Mouse (Mus musculus): ENCODE results near the gene Fam160a1. TPM values are rescaled to one million over a fixed set of nuclear protein-coding genes. Genes with fewer than 3 reads are reported as not detected.
A peak's percentile ranks its signal among the peaks of the same experiment; 100 is the strongest.

Fam160a1 gene
- polyA plus RNA-seq, 2 experiments = 0.20 to 0.27 TPM

DNA sequence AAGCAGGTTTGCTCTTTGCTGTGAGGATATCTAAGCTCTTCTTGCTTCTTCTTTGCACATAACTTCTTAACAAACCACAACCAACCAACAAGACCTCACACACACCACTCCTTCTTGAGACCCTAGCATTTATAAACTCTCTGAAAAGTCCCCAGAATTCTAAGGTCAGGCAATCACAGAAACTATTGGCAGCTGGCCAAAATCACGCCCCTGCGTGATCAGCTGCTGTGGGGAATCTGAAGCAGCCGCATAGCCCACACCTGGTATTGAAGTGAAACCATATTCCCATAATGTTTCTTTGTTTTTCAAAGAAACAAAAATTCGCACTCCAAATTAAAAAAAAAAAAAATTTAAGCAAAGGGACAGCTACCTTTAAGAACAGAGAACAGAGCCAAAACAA, 71.0 kb downstream of the Fam160a1 start:
- Histone ChIP-seq H3K27me3 (ENCODE audit: control insufficient read depth, insufficient read depth, low read length) (no peaks in the 10 kb centered on the region), H3K27ac (no peak overlapping the region), H3K9ac (replicated peaks) (no peak overlapping the region), H3K4me2 (ENCODE audit: low read depth) (no peak overlapping the region), H3K4me3 (ENCODE audit: insufficient read depth in 1 of 2, low read depth in 2 of 2, low read length in 2 of 2) (no peak overlapping the region), H3K4me1 (replicated peaks; ENCODE audit: control insufficient read depth in 2 of 2, insufficient read depth in 2 of 2, low read length in 1 of 2) (peaks cover 5 to 7% of the 10 kb centered on the region in 2 experiments; a peak in 3 of 4 replicates), H3K36me3 (replicated peaks; ENCODE audit: control insufficient read depth, insufficient read depth, low read depth) (no peaks in the 10 kb centered on the region), H3K9me3 (ENCODE audit: control insufficient read depth, low read length) (no peaks in the 10 kb centered on the region)
- WGBS (ENCODE audit: insufficient replicate concordance) = 58% methylated on average over 4 of the region's 4 CpGs
- ATAC-seq (ENCODE audit: insufficient read depth) (no peak), DNase-seq (ENCODE audit: low read depth in 3 of 3, low spot score in 3 of 3) (no peak)
- TF ChIP-seq CTCF (IDR thresholded peaks at IDR 0.05; ENCODE audit: low read depth) = no peak
- TF ChIP-seq EP300 (IDR thresholded peaks at IDR 0.05; ENCODE audit: low read depth) = no peak

DNA sequence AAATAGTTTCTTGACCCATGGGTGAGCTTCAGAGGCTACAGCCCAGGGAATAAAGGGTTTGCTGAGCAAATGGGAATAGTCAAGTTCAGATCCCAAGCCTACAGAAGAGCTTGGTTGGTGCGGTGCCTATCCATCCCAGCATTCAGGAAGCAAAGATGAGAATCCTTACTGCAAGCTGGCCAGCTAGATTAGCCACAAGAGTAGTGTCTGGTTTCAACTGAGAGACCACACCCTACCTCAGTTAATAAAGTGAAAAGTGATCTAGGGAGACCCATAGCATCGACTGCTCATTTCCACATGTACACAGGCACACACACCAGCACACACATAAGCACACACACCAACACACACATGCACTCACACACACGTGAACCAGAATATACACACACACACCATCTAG, 75.3 kb downstream of the Fam160a1 start:
- peak in 2 of 3 experiments; percentile 26 to 35 for DNase-seq (ENCODE audit: low read depth in 3 of 3, low spot score in 3 of 3)

GRCm38 (mm10) chr3:85738591-85738990, 78.5 kb downstream of the Fam160a1 start:
- no peak overlapping the region for H3K4me2 ChIP-seq (ENCODE audit: low read depth)
- no peaks in the 10 kb centered on the region for H3K9me3 ChIP-seq (ENCODE audit: control insufficient read depth, low read length)
- no peak overlapping the region for H3K4me3 ChIP-seq (ENCODE audit: insufficient read depth in 1 of 2, low read depth in 2 of 2, low read length in 2 of 2)
- H3K27ac ChIP-seq = no peak overlapping the region
- ATAC-seq (ENCODE audit: insufficient read depth) (no peak), DNase-seq (ENCODE audit: low read depth in 3 of 3, low spot score in 3 of 3) (no peak)
- H3K36me3 ChIP-seq (replicated peaks; ENCODE audit: control insufficient read depth, insufficient read depth, low read depth) = no peaks in the 10 kb centered on the region
- WGBS (ENCODE audit: insufficient replicate concordance) = 60% methylated on average over 3 of the region's 3 CpGs
- no peaks in the 10 kb centered on the region for H3K27me3 ChIP-seq (ENCODE audit: control insufficient read depth, insufficient read depth, low read length)
- no peak overlapping the region for H3K9ac ChIP-seq (replicated peaks)
- H3K4me1 ChIP-seq (replicated peaks; ENCODE audit: control insufficient read depth in 2 of 2, insufficient read depth in 2 of 2, low read length in 1 of 2) = peaks cover 5 to 9% of the 10 kb centered on the region in 2 experiments; a peak in 3 of 4 replicates
- TF ChIP-seq EP300 (IDR thresholded peaks at IDR 0.05; ENCODE audit: low read depth) (no peak), CTCF (IDR thresholded peaks at IDR 0.05; ENCODE audit: low read depth) (no peak)

More for the DNA sequence above, 75.3 kb downstream of the Fam160a1 start:
- no peaks in the 10 kb centered on the region for H3K36me3 ChIP-seq (replicated peaks; ENCODE audit: control insufficient read depth, insufficient read depth, low read depth)
- H3K9ac ChIP-seq (replicated peaks) = no peak overlapping the region
- H3K4me2 ChIP-seq (ENCODE audit: low read depth) = 0 out of 2 replicates have a peak overlapping the region, but pooled peaks have one; percentile 1
- ATAC-seq (ENCODE audit: insufficient read depth) = peak; percentile 77
- H3K4me1 ChIP-seq (replicated peaks; ENCODE audit: control insufficient read depth in 2 of 2, insufficient read depth in 2 of 2, low read length in 1 of 2) = peaks cover 5 to 9% of the 10 kb centered on the region in 2 experiments; a peak in 3 of 4 replicates
- peak; percentile 42; the same call in 1 of the 2 replicates for TF ChIP-seq EP300 (IDR thresholded peaks at IDR 0.05; ENCODE audit: low read depth)
- TF ChIP-seq CTCF (IDR thresholded peaks at IDR 0.05; ENCODE audit: low read depth) = no peak
- no peak overlapping the region for H3K27ac ChIP-seq
- H3K9me3 ChIP-seq (ENCODE audit: control insufficient read depth, low read length) = no peaks in the 10 kb centered on the region
- no peaks in the 10 kb centered on the region for H3K27me3 ChIP-seq (ENCODE audit: control insufficient read depth, insufficient read depth, low read length)
- H3K4me3 ChIP-seq (ENCODE audit: insufficient read depth in 1 of 2, low read depth in 2 of 2, low read length in 2 of 2) = no peak overlapping the region
- 45% methylated on average over 3 of the region's 3 CpGs for WGBS (ENCODE audit: insufficient replicate concordance)

GRCm38 (mm10) chr3:85733939-85734729, 83.0 kb downstream of the Fam160a1 start:
- Histone ChIP-seq H3K36me3 (replicated peaks; ENCODE audit: control insufficient read depth, insufficient read depth, low read depth) (no peaks in the 10 kb centered on the region), H3K9me3 (ENCODE audit: control insufficient read depth, low read length) (no peaks in the 10 kb centered on the region), H3K4me1 (replicated peaks; ENCODE audit: control insufficient read depth in 2 of 2, insufficient read depth in 2 of 2, low read length in 1 of 2) (no peaks in the 10 kb centered on the region; a peak in 1 of 4 replicates), H3K4me3 (ENCODE audit: insufficient read depth in 1 of 2, low read depth in 2 of 2, low read length in 2 of 2) (no peak overlapping the region), H3K4me2 (ENCODE audit: low read depth) (no peak overlapping the region), H3K27ac (no peak overlapping the region), H3K27me3 (ENCODE audit: control insufficient read depth, insufficient read depth, low read length) (no peaks in the 10 kb centered on the region), H3K9ac (replicated peaks) (no peak overlapping the region)
- no peak for ATAC-seq (ENCODE audit: insufficient read depth)
- peak; percentile 41 for TF ChIP-seq CTCF (IDR thresholded peaks at IDR 0.05; ENCODE audit: low read depth)
- no peak for TF ChIP-seq EP300 (IDR thresholded peaks at IDR 0.05; ENCODE audit: low read depth)
- DNase-seq (ENCODE audit: low read depth in 3 of 3, low spot score in 3 of 3) = no peak
- WGBS (ENCODE audit: insufficient replicate concordance) = 57% methylated on average over 5 of the region's 5 CpGs

GRCm38 (mm10) chr3:85727171-85727570, 89.9 kb downstream of the Fam160a1 start:
- Histone ChIP-seq H3K4me2 (ENCODE audit: low read depth) (no peak overlapping the region), H3K9me3 (ENCODE audit: control insufficient read depth, low read length) (no peaks in the 10 kb centered on the region), H3K27ac (no peak overlapping the region), H3K4me3 (ENCODE audit: insufficient read depth in 1 of 2, low read depth in 2 of 2, low read length in 2 of 2) (no peak overlapping the region), H3K4me1 (replicated peaks; ENCODE audit: control insufficient read depth in 2 of 2, insufficient read depth in 2 of 2, low read length in 1 of 2) (peaks cover 14 to 17% of the 10 kb centered on the region in 2 experiments), H3K27me3 (ENCODE audit: control insufficient read depth, insufficient read depth, low read length) (no peaks in the 10 kb centered on the region), H3K9ac (replicated peaks) (no peak overlapping the region), H3K36me3 (replicated peaks; ENCODE audit: control insufficient read depth, insufficient read depth, low read depth) (no peaks in the 10 kb centered on the region)
- WGBS (ENCODE audit: insufficient replicate concordance) = 52% methylated on average over 2 of the region's 2 CpGs
- no peak for ATAC-seq (ENCODE audit: insufficient read depth)
- DNase-seq (ENCODE audit: low read depth in 3 of 3, low spot score in 3 of 3) = no peak
- TF ChIP-seq CTCF (IDR thresholded peaks at IDR 0.05; ENCODE audit: low read depth) (no peak), EP300 (IDR thresholded peaks at IDR 0.05; ENCODE audit: low read depth) (no peak)
